Mouse (Mus musculus) heart, embryonic 11.5 days (tissue): ENCODE data around the gene Gdpgp1. TPM values are rescaled to one million over a fixed set of nuclear protein-coding genes. Genes with fewer than 3 reads are reported as not detected.
A peak's percentile ranks its signal among the peaks of the same experiment; 100 is the strongest.

Experiments used
- ATAC-seq: fragments of 200-750 bp; cut with Nextera tagmentation; replicated peaks from 2 replicates; pipeline ENCODE4 v1.8.0; 2017; ENCODE audit warnings: moderate library complexity; ENCODE audit not compliant: insufficient number of reproducible peaks, low FRiP score, low TSS enrichment
- H3K27ac ChIP-seq: fragments of 300-500 bp; sonication (generic); 2 replicates; pipeline ENCODE4 v1.5.1; 2014; ENCODE audit warnings: mild to moderate bottlenecking, low read depth, low read length
- H3K27me3 ChIP-seq: fragments of 300-500 bp; sonication (generic); 2 replicates; pipeline ENCODE4 v1.6.1; 2014; ENCODE audit warnings: mild to moderate bottlenecking, low read length, mixed read lengths; ENCODE audit not compliant: control insufficient read depth, insufficient read depth
- H3K36me3 ChIP-seq: fragments of 300-500 bp; sonication (generic); 2 replicates; pipeline ENCODE4 v1.6.1; 2014; ENCODE audit warnings: mild to moderate bottlenecking, low read length, moderate library complexity, mixed read lengths; ENCODE audit not compliant: control insufficient read depth, insufficient read depth
- H3K4me1 ChIP-seq: fragments of 300-500 bp; sonication (generic); 2 replicates; pipeline ENCODE4 v1.6.1; 2014; ENCODE audit warnings: low read length; ENCODE audit not compliant: control insufficient read depth, insufficient read depth
- H3K4me2 ChIP-seq: fragments of 300-500 bp; sonication (generic); 2 replicates; pipeline ENCODE4 v1.6.1; 2014; ENCODE audit warnings: mild to moderate bottlenecking, moderate library complexity
- H3K4me3 ChIP-seq: fragments of 300-500 bp; sonication (generic); 2 replicates; pipeline ENCODE4 v1.5.1; 2014; ENCODE audit warnings: low read depth, low read length
- H3K9ac ChIP-seq: fragments of 300-500 bp; sonication (generic); 2 replicates; pipeline ENCODE4 v1.6.1; 2014; ENCODE audit warnings: mild to moderate bottlenecking, low read depth, low read length, moderate library complexity
- H3K9me3 ChIP-seq: fragments of 300-500 bp; sonication (generic); replicated peaks from 2 replicates; pipeline ENCODE4 v1.6.1; 2016; ENCODE audit warnings: low read length; ENCODE audit not compliant: control insufficient read depth
- WGBS: fragments of 180-500 bp; shearing (Covaris S2); extraction: QIAGEN DNeasy Blood & Tissue Kit; methylation state at CpG from one replicate; pipeline ENCODE4 v1.1.7; 2014; ENCODE audit not compliant: insufficient replicate concordance; 5-methylcytosine and 5-hydroxymethylcytosine counted together
- polyA plus RNA-seq: library from polyadenylated mRNA; unstranded; fragments of >200 nt; fragmentation: Nextera tagmentation; extraction: Ambion mirVana; gene quantifications from 2 replicates; pipeline ENCODE4 v1.2.1, GENCODE M21; 2014

The Gdpgp1 gene
- polyA plus RNA-seq, 1 experiment from 2014 or later, result 5.5 TPM

GRCm38 (mm10) chr7:80227065-80227464, 5.6 kb upstream of the Gdpgp1 start:
- H3K36me3 ChIP-seq, result peaks cover 20% of the 10 kb centered on the region; the same call in 1 of the 2 replicates
- H3K4me3 ChIP-seq, result no peak overlapping the region
- no peak overlapping the region for H3K4me2 ChIP-seq
- no peak overlapping the region for H3K27ac ChIP-seq
- no peak overlapping the region for H3K9ac ChIP-seq
- 95% methylated on average over 4 of the region's 4 CpGs for WGBS
- no peak for ATAC-seq
- H3K27me3 ChIP-seq, result no peaks in the 10 kb centered on the region
- peaks cover 7% of the 10 kb centered on the region; the same call in 1 of the 2 replicates for H3K4me1 ChIP-seq
- no peaks in the 10 kb centered on the region for H3K9me3 ChIP-seq

GRCm38 (mm10) chr7:80230196-80230595, 2.5 kb upstream of the Gdpgp1 start:
- peaks cover 11% of the 10 kb centered on the region for H3K4me1 ChIP-seq

GRCm38 (mm10) chr7:80231971-80232488, 635 bp upstream of the Gdpgp1 start:
- H3K4me3 ChIP-seq, result peak overlapping the region; percentile 78
- H3K27me3 ChIP-seq, result no peaks in the 10 kb centered on the region
- 1% methylated on average over 29 of the region's 29 CpGs for WGBS
- H3K4me2 ChIP-seq, result peak overlapping the region; percentile 77
- H3K9ac ChIP-seq, result peak overlapping the region; percentile 52
- H3K9me3 ChIP-seq, result no peaks in the 10 kb centered on the region
- peak overlapping the region; percentile 55 for H3K27ac ChIP-seq
- H3K4me1 ChIP-seq, result peaks cover 11% of the 10 kb centered on the region
- peak; percentile 12; the same call in 1 of the 2 replicates for ATAC-seq
- peaks cover 4% of the 10 kb centered on the region; the same call in 1 of the 2 replicates for H3K36me3 ChIP-seq

More at GRCm38 (mm10) chr7:80230196-80230595, 2.5 kb upstream of the Gdpgp1 start:
- Histone ChIP-seq H3K9ac (no peak overlapping the region), H3K4me2 (no peak overlapping the region), H3K36me3 (peaks cover 11% of the 10 kb centered on the region; the same call in 1 of the 2 replicates), H3K27me3 (no peaks in the 10 kb centered on the region), H3K27ac (no peak overlapping the region), H3K4me3 (no peak overlapping the region), H3K9me3 (no peaks in the 10 kb centered on the region)
- WGBS, result 74% methylated on average over 6 of the region's 6 CpGs
- ATAC-seq, result no peak

- no peak overlapping the region; the same call in 1 of the 2 replicates for H3K9ac ChIP-seq
- H3K27me3 ChIP-seq, result no peaks in the 10 kb centered on the region
- H3K4me3 ChIP-seq, result no peak overlapping the region
- H3K36me3 ChIP-seq, result peaks cover 3% of the 10 kb centered on the region; the same call in 1 of the 2 replicates
- WGBS, result 66% methylated on average over 9 of the region's 9 CpGs
- no peak overlapping the region for H3K27ac ChIP-seq
- ATAC-seq, result no peak
- H3K4me1 ChIP-seq, result peaks cover 11% of the 10 kb centered on the region
- no peaks in the 10 kb centered on the region for H3K9me3 ChIP-seq
- peak overlapping the region; percentile 77 for H3K4me2 ChIP-seq
These were observed 1.1 kb downstream of the Gdpgp1 start for GRCm38 (mm10) chr7:80233799-80234198.

- Histone ChIP-seq H3K4me3 (no peak overlapping the region), H3K4me1 (peaks cover 6% of the 10 kb centered on the region; the same call in 1 of the 2 replicates), H3K4me2 (no peak overlapping the region), H3K36me3 (peaks cover 10% of the 10 kb centered on the region; the same call in 1 of the 2 replicates), H3K9me3 (no peaks in the 10 kb centered on the region), H3K9ac (no peak overlapping the region), H3K27me3 (no peaks in the 10 kb centered on the region), H3K27ac (no peak overlapping the region)
- 85% methylated on average over 10 of the region's 10 CpGs for WGBS
- ATAC-seq, result no peak
These were observed 5.9 kb downstream of the Gdpgp1 start for GRCm38 (mm10) chr7:80238542-80238941.

- 72% methylated on average over 4 of the region's 4 CpGs for WGBS
- Histone ChIP-seq H3K36me3 (peaks cover 10% of the 10 kb centered on the region; the same call in 1 of the 2 replicates), H3K27ac (no peak overlapping the region), H3K4me2 (no peak overlapping the region), H3K27me3 (no peaks in the 10 kb centered on the region), H3K9me3 (no peaks in the 10 kb centered on the region), H3K4me1 (peaks cover 2% of the 10 kb centered on the region; the same call in 1 of the 2 replicates), H3K9ac (no peak overlapping the region), H3K4me3 (no peak overlapping the region)
- ATAC-seq, result no peak
These were observed 9.0 kb downstream of the Gdpgp1 start for GRCm38 (mm10) chr7:80241661-80242060.

- Histone ChIP-seq H3K27me3 (no peaks in the 10 kb centered on the region), H3K4me1 (peaks cover 2% of the 10 kb centered on the region; the same call in 1 of the 2 replicates), H3K36me3 (0 out of 2 replicates have a peak, but pooled peaks cover 2% of the 10 kb centered on the region), H3K4me2 (no peak overlapping the region), H3K27ac (no peak overlapping the region), H3K9me3 (no peaks in the 10 kb centered on the region), H3K4me3 (no peak overlapping the region), H3K9ac (no peak overlapping the region)
- ATAC-seq, result no peak
- 86% methylated on average over 4 of the region's 4 CpGs for WGBS
These were observed 12.2 kb downstream of the Gdpgp1 start for GRCm38 (mm10) chr7:80244851-80245250.

GRCm38 (mm10) chr7:80246148-80246721, 13.6 kb downstream of the Gdpgp1 start, which contains the start of gene Ttll13:
TSS of gene Ttll13 (plus strand) at chr7:80246376.
- Histone ChIP-seq H3K36me3 (no peaks in the 10 kb centered on the region), H3K27me3 (no peaks in the 10 kb centered on the region), H3K9me3 (no peaks in the 10 kb centered on the region), H3K4me2 (peak within 1 kb of the TSS; percentile 65), H3K27ac (peak within 1 kb of the TSS; percentile 86), H3K4me3 (peak within 1 kb of the TSS; percentile 54), H3K4me1 (peaks cover 2% of the 10 kb centered on the region; the same call in 1 of the 2 replicates), H3K9ac (peak within 1 kb of the TSS; percentile 66)
- ATAC-seq, result peak; percentile 97
- WGBS, result under 1% methylated on average over 48 of the region's 48 CpGs
